Mouse (Mus musculus): Measurements from ENCODE around the gene Ctsk.
A peak's percentile ranks its signal among the peaks of the same experiment; 100 is the strongest.

The Ctsk gene

DNA sequence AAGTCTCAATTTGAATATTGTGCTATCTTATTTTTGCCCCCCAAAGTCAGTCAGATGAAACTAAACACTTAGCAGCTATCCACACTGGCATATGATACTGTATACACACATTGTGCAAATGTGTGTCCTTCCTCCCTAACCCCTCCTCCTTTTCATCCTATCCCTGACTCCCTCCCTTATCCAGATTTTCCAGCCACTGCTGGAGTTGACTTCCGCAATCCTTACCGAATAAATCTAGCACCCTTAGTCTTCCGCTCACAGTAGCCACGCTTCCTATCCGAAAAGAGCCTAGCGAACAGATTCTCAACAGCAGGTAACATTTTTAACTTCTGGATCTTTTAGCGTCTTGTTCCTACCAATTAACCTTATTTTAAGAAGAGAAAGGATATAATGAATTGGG lies at the start of gene Ctsk:
Ctsk (plus strand) TSS at position 233 of the 400 bp plus-strand sequence.
- no peak for DNase-seq

DNA sequence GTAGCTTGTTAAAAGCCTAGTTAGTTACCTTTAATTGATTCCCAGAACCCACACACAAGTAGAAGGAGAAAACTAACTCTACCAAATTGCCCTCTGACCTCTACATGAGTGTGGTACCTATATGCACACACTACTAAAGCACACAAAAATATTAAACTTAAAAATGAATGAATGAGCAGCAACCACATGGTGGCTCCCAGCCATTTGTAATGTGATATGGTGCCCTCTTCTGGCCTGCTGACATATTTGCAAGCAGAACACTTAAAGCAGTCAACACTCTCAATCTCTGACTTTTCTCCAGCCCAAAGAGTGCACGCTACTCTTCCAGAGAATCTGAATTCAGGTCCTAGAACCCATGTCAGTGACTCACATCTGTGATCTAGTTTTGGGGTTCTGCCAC lies 48.6 kb upstream of the Ctsk start:
- peak; percentile 54 for DNase-seq

DNA sequence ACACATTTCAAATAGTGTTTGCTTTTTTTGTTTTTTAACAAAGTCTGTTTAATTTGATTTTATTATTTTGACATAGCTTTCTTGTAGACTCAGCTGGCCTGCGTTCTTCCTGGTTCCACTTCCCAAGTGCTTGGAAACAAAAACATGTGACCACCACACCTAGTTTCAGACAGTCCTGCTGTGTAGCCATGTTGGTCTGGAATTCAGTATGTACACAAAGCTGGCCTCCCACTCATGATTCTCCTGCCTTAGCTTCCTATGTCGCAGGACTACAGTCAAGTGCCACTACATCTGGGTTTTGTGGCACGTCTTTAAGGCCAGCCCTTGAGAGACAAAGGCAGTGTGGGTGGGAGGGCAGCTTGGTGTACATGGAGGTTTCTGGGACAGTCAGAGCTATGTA lies 48.1 kb upstream of the Ctsk start:
- DNase-seq = no peak

DNA sequence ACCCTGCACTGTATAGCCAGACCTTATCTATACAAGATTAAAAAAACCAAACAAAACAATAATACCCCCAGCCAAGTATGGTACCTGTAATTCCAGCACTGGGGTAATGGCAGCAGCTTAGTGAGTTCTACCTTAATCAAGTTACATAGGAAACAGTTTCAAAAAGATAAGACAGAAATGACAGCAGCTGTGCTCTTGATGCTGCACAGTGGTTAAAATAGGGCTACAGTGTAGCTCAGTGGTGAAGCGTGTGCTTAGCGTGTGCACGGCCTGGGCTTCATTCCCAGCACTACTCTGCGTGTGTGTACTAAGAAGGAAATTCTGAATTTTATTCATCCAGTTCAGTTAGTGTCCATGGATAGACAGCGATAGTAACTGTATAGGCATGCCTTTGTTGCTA lies 42.7 kb upstream of the Ctsk start:
- DNase-seq = no peak

DNA sequence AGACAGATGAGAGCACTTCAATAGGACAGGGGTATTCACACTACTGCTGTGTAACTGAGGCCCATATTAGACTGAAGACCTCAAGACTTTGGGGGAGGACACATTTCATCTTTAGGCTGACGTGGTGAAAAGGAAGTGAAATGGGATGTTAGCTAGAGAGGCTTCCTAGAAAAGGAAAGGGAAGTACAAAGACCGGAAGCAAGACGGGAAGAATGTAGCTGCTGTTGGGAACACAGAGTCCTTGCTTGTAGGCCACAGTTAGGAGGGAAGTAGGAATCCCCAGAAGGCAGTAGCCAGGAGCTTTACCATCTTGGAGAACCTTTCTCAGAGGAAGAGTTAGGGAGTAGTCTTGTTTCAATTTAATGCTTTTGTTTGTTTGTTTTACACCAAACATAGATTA lies 41.3 kb upstream of the Ctsk start:
- DNase-seq = no peak

DNA sequence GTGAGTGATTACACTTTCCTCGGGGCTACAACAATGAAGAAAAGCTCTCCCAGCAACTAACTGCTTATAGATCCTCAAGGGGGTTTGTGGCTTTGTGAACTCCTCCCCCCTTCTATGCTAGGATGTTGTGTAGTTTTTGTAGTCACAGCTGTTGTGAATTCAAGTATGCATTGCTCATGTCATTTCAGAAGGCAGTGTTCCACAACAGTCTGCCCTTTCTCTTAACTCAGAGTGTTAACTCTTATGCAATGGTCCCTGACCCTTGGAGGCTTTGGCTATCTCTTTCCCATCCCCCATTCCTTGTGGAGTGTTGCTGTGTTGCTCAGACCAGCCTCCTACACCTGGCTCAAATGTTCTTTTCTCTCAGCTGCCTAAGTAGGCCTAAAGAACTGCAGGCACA lies 39.7 kb upstream of the Ctsk start:
- DNase-seq = no peak

DNA sequence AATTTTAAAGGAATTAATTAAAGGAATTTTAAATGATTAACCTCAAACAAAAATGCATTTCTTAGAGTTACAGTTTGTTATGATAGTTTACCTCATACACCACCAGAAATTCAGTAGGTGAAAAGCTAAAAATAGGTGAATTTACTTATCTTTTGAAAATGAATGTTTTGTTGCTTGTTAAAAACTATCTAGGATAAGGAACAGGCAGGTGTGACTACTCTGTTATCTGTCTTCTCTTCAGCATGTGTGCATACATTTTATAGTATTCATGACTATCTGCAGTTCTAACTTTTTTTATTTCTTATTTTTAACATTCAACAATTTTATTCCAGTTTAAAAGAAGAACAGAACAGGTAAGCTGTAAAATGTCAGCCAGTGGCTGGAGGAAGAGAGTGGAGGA lies 35.2 kb upstream of the Ctsk start:
- DNase-seq = no peak

DNA sequence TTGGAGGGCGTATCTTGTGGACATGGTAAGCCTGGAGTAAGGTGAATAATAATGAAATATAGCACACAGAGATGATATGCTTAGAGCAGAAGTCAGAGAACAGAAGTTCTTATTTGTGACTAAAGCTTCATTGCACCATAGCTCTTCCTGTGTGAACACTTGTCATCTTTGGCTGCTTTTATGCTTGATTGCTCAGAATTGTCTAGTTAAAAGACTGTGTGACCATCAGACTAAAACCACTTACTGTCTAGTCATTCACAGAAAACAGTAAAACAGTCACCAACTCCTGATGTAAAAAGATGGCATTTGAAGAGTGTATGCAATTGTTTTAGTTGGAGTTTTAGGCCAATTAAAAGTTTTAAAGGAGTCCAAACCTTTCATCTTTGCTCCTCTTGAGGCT lies 20.1 kb upstream of the Ctsk start:
- no peak for DNase-seq

DNA sequence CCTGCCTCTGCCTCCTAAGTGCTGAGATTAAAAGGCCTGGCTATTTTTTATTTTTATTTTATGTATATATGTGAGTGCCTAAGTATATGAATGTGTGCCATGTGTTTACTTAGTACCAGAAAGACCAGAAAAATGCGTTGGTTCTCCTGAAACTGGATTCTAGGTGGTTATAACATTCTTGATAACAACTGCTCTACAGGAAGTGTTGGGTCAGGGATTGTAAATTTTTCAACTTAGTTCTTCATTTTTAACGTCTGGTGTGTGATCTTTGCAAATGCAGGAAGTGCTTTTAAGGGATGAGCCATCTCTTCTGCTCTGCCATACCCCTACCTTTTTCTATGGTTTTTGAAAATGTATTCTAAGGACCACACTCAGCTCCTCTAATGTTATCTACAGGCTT lies 12.6 kb upstream of the Ctsk start:
- DNase-seq = no peak

DNA sequence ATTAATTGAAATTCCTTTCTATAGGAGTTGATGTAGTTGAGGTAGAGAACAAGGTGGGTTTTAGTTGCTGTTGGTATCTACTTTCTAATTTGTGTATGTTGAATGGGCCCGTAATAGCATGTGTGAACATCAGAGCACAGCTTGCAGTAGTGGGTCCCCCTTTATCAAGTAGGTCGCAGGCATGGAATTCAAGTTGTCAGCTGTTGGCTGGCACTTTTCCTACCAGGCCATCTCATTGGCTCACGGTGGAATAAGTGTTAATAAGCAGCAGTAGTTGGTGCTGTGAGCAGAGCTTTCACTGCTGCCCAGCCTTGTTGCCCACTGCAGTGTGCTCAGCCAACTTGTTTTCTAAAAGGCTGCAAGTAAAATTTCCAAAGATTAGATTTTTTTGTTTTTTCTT lies 10.4 kb upstream of the Ctsk start:
- DNase-seq = no peak

DNA sequence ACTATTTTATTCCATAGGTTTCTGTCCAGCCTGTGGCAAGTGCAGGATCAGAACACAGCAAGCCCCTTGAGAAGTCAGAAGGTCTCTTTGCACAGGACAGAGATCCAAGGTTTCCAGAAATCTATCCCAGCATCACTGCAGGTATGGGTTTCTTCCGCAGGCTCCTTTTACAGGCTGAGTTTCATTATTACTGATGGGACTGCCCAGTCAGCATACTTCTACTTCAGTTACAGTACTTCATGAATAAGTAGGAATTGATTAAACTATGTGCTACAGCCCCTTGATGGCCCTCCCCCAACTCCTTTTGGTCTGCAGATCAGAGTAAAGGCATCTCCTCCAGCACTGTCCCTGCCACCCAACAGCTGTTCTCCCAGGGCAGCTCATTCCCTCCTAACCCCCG lies 8.8 kb upstream of the Ctsk start:
- no peak for DNase-seq

DNA sequence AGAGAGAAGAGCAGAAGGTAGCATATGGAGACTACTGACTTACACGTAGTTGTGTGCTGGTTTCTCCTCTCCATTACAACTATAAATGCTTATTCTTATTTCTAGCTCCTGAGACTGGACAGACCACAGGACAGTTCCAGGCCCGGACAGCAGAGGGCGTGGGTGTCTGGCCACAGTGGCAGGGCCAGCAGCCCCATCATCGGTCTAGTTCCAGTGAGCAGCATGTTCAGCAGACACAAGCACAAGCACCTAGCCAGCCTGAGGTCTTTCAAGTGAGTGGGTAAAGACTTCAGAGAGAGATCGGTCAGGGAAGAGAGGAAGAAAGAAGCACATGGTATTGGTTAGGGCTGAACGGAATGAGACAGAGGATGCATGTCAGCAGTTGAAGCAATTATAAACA lies 4.7 kb upstream of the Ctsk start:
- peak; percentile 40 for DNase-seq

DNA sequence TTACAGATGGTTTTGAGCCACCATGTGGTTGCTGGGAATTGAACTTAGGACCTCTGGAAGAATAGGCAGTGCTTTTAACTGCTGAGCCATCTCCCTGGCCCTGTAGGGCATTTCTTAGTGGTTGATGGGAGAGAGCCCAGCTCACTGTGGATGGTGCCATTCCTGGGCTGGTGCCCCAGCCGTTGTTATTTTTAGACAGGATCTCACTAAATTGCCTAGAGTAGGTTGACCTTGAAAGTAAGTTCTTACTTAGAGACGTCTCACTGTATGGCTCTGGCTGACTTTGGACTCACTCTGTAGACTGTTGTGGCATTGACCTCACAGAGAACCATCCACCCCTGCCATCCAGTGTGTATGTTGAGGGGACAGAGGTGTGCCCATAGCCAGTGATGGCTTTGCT lies 827 bp upstream of the Ctsk start:
- DNase-seq = no peak

DNA sequence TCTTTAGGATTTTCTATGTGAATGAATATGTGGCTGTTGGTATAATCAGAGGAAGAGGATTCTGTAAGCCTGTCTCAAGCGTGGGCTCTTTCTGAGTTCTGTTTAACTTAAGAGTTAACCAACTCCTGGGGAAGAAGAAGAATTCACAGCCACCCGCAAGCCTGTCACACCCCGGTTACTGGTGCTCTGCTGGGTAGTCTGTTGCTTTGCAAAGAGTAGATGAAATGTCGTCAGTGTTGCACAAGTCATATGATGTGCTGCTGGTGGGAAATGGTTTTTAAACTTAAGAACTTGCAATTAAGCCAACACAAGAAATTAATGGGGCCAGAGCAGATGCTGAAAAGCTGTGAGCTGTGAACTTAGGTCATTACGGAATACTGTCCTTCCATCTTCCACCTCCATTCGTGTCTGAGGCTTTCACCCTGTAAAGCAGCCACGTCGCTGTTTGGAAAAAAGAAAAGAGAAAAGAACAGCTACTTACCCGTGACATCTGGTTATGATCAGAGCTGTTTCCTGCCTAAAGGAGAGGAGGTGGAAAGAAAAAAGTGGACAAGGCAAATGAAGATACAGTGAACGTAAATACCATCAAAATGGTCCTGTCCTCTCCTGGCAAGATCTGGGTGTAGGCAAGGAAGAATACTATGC lies 562 bp downstream of the Ctsk start:
- DNase-seq = no peak

DNA sequence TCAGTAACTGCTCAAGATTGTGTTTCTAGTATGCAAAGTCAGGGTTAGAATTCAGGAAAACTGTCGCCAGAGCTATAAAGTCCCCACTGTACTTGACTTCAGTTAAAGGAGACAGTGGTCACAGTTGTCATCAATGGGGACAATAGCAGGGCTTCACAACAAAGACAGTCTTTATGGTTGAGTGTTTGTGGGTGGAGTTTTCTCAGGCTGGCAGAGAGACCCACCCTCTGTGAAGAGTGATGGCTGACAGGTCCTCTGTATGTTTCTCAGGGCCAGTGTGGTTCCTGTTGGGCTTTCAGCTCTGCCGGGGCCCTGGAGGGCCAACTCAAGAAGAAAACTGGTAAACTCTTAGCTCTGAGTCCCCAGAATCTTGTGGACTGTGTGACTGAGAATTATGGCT lies 3.3 kb downstream of the Ctsk start:
- DNase-seq = no peak

DNA sequence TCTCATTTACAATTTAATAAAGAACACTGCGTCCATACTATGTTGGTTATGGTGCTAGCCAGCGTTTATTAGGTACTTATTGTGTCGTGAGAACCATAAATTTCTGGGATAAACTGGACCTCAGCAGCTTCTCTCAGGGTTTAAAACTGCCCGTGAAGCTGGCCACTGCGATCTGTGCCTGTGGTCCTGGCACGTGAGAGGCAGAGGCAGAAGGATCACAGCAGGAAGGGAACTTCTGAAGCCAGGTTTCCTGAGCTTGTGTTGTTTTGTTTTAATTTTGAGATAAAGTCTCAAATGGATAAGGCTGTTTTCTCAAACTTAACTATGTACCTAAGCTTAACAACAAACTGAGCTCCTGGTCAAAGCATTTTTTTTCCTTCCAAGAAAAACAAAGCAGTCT lies 10.3 kb downstream of the Ctsk start:
- DNase-seq = no peak

DNA sequence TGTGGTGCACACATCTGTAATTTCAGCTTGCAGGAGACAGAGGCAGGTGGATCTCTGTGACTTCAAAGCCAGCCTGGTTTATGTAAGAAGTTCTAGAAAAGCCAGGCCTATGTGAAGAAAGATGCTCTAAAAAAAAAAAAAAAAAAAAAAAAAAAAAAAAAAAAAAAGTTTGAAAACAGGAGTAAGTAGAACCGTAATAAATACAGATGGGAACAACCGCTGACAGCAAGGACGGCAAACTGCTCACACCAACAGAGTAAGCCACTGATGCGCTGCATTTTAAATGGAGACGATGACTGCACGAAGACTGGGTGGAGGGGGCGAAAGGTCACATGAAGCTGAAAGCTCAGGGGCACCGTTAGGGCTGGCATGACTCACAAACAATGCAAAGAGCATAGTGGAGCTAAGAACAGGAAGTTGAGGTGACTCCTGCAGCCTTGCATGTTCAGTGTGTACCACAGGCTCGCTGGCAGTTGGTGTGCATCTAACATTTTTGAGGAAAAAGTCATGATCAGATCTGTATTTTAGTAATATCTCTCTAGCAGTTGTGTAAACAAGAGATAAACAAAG lies 12.6 kb downstream of the Ctsk start:
- peak; percentile 64 for DNase-seq

DNA sequence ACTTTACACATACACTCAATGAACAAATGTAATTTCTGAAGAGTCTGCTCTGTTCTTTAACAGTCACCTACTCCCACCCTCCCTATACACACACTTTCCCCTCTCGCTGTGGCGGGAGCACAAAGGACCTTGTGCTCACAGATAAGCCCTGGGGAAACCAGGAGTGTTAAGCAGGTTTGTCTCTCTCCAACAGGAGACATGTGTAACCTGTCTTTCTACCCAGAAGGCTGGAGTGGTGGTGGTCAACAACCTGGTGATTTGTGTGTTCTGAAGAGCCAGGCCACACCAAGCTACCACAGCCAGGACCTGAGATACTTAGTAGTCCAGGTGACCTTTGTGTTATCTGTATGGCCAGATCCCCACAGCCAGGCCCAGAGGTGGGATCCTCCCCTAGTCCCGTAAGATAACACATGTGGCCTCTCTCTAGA lies 17.6 kb downstream of the Ctsk start:
- DNase-seq = no peak

DNA sequence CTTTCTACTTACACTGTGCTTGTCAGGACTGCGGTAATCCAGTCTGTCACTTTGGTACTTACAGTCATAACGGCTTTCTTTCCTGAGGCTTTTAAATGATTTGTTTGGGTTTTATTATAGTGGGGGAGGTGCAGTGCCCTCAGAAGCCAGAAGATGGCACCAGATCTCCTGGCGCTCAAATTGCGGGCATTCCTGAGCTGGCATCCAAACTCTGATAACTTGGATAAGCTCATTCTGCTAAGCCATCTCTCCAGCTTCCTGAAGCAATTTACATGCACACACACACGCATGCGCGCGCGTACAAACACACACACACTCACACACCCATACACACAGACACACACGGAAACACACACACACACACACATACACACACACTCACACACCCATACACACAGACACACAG lies 18.4 kb downstream of the Ctsk start:
- DNase-seq = peak; percentile 64

DNA sequence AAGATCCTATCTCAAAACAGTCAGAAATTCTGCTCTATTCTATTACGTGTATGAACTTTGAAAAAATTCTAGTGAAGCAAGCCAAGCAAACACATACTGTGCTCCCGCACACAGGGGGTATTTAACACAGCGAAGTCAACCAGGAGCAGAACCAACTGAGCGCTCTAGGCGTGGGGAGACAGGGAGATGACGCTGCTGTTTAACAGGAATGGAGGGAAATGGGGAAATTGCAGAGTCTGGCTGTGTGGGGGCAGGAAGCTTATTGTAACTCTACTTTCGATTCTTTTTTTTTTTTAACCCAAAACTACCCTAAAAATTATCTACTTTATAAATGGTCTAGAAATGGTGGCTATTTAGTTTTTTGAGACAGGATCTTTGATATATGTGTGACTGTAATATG lies 19.8 kb downstream of the Ctsk start:
- DNase-seq = no peak

DNA sequence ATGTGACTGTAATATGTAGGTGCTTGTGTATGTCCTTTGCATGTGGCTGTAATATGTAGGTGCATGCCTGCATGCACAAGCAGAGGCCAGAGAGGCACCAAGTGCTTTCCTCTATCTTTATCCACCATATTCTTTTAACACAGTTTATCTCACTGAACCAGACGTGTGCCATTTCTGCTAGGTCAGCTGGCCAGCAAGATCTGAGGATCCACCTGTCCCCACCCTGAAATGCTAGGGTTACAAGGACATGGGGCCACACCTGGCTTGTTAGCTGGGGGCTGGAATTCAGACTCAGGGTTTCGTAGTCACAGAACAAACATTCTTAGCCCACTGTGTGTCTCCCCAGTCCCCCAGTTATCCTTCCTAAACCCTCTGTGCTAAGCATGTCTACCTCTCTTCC lies 20.3 kb downstream of the Ctsk start:
- no peak for DNase-seq

DNA sequence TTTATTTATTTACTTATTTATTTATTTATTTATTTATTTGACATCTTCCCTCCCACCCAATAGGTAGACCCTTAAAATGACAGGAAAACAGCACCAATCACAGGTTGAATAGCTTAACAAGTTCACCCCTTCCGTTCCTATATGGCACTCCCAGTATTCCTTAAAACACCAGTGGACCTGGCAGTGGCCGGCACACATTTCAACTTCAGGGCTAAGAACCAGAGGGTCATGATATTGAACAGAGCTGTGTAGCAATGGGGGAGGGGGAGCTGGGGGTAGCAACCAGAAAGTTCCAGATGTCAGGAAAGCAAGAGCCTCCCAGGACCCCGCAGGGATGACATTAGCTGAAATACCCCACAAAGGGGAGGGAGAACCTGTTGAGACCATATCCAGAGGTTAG lies 21.0 kb downstream of the Ctsk start:
- DNase-seq = no peak

DNA sequence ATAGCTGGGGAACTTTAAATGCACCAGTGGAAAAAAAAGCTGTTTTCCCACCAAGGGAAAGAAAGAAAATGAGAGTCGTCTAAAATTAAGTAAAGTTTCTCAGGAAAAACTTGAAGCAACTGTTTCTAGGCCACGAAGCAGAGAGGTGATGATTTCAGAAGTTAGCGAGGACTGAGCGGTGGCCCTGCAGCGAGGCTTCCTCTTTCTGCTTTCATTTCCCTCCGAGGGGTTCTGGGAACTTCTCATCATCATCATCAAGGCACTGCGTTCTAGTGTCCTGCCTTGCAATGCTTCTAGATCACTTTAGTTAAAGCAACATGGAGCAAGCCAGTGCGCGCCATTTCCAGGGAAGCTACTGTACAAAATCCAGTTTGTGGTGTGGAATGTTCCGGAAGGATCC lies 22.1 kb downstream of the Ctsk start:
- peak; percentile 13 for DNase-seq

DNA sequence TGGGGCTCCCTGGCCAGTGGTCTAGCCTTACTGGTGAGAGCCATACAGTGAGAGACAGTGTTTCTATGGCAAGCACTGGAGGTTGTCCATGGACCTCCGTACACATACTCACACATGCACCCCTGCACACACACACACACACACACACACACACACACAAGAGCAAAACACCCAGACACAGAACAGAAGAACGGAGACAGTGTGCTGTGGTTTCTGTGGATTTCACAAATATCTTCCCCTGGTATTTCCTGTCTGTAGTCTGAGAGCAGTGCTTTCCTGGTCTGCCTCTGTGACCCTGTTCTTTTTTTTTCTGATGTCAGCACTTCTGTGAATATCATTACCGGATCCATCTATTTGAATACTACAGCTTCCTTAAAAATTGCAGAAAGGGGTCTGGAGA lies 24.6 kb downstream of the Ctsk start:
- DNase-seq = peak; percentile 32

DNA sequence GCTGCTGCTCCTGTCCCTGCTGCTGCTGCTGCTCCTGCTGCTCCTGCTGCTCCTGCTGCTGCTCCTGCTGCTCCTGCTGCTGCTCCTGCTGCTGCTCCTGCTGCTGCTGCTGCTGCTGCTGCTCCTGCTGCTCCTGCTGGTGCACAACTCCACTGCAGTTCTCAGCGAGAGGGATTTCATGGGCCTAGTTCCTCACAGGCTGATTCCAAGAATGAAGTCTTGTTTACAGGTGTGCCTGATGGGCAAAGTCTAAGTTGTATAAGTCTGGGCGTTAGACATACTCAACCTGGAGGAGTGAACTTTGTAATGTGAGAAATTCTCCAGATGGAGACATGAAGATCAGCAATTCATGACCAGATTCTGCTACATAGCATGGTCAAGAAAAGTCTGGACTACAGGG lies 25.6 kb downstream of the Ctsk start:
- DNase-seq = no peak

Measured in thymus, postnatal 14 days (tissue).